Mouse (Mus musculus) midbrain, embryonic 14.5 days (tissue): ENCODE results near the gene Primpol. TPM values are rescaled to one million over a fixed set of nuclear protein-coding genes. Genes with fewer than 3 reads are reported as not detected.

Experiments used
- polyA plus RNA-seq: library from polyadenylated mRNA; unstranded; fragments of >200 nt; fragmentation: Nextera tagmentation; extraction: Ambion mirVana; gene quantifications from 2 replicates; pipeline ENCODE4 v1.2.1, GENCODE M21; 2014

Gene Primpol
- polyA plus RNA-seq, 1 experiment from 2014 or later: 11.8 TPM

Other genes starting within 250 kb of the Primpol start
- 13.9 and 20.0 TPM in 2 replicates for gene Acsl1, start 146.2 kb downstream of the Primpol start, polyA plus RNA-seq
- 6.8 and 8.6 TPM in 2 replicates for gene Cenpu, start 65.2 kb downstream of the Primpol start, polyA plus RNA-seq
- gene Casp3, start 79 bp upstream of the Primpol start, polyA plus RNA-seq: 159 and 200 TPM in 2 replicates
- 6.4 and 7.5 TPM in 2 replicates for gene Irf2, start 122.5 kb upstream of the Primpol start, polyA plus RNA-seq